In the genomic region with DNA sequence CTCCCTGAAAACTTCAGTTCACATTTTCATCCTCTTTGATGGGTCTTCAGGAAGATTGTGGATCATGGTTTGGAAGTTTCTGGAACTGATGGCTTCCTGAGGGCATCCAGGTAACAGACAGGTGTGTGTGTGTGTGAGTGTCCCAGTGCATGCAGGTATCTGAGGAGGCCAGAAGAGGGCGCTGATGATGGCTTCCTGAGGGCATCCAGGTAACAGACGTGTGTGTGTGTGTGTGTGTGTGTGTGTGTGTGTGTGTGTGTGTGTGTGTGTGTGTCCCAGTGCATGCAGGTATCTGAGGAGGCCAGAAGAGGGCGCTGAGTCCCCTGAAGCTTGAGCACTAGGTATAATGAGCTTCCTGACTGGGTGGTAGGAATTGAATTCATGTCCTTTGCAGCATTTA, we compare ENCODE assay signal across 28 mouse cellular contexts. TPM values are rescaled to one million over a fixed set of nuclear protein-coding genes. Genes with fewer than 3 reads are reported as not detected.
DNase-seq lines count a peak whose midpoint lies in the region; ATAC-seq and TF ChIP-seq lines count a peak whose summit lies in the region.
"Had no signal": no experiment of that assay in that cellular context is flagged by ENCODE, and none has a peak within 500 bp of the region (broad histone marks: within the 10 kb centered on the region; RNA-seq: fewer than 3 reads in every experiment).

No protein-coding gene starts in this region.

- H3K4me1 ChIP-seq in heart, adult 2 months (ENCODE audit: control insufficient read depth, insufficient read depth, low read length), result peaks cover 3% of the 10 kb centered on the region; the same call in 1 of the 2 replicates
- no peaks in the 10 kb centered on the region for H3K4me1 ChIP-seq in lung, embryonic 14.5 days (ENCODE audit: insufficient read depth)
- no peaks in the 10 kb centered on the region for H3K4me1 ChIP-seq in embryonic fibroblast, embryonic 13.5 days (ENCODE audit: control insufficient read depth, insufficient read depth, low read length)
- H3K4me1 ChIP-seq in embryonic facial prominence, embryonic 10.5 days, result no peaks in the 10 kb centered on the region
- H3K4me1 ChIP-seq: forebrain, embryonic 10.5 days; intestine, embryonic 15.5 days; limb, embryonic 12.5 days; liver, embryonic 13.5 days; midbrain, embryonic 13.5 days had no signal

- H3K27me3 ChIP-seq in heart, adult 2 months (ENCODE audit: control insufficient read depth, insufficient read depth, low read length), result no peaks in the 10 kb centered on the region
- no peaks in the 10 kb centered on the region for H3K27me3 ChIP-seq in lung, embryonic 14.5 days (ENCODE audit: insufficient read depth, low read length)
- no peaks in the 10 kb centered on the region for H3K27me3 ChIP-seq in embryonic facial prominence, embryonic 10.5 days (replicated peaks; ENCODE audit: low read depth, poor library complexity, severe bottlenecking)
- H3K27me3 ChIP-seq: embryonic facial prominence, embryonic 15.5 days; intestine, embryonic 15.5 days; kidney, embryonic 15.5 days; limb, embryonic 12.5 days; liver, embryonic 13.5 days; midbrain, embryonic 13.5 days; neural tube, embryonic 13.5 days had no signal

- no peaks in the 10 kb centered on the region for H3K36me3 ChIP-seq in heart, adult 2 months (ENCODE audit: control insufficient read depth, insufficient read depth, low read length)
- H3K36me3 ChIP-seq in lung, embryonic 14.5 days (ENCODE audit: insufficient read depth), result no peaks in the 10 kb centered on the region
- no peaks in the 10 kb centered on the region for H3K36me3 ChIP-seq in embryonic facial prominence, embryonic 10.5 days (replicated peaks)
- H3K36me3 ChIP-seq: embryonic facial prominence, embryonic 15.5 days; forebrain, embryonic 10.5 days; hindbrain, embryonic 13.5 days; intestine, embryonic 15.5 days; kidney, embryonic 15.5 days; limb, embryonic 12.5 days; liver, embryonic 13.5 days; midbrain, embryonic 13.5 days; neural tube, embryonic 13.5 days had no signal

- no peaks in the 10 kb centered on the region for H3K79me2 ChIP-seq in heart, adult 2 months (replicated peaks; ENCODE audit: control insufficient read depth, insufficient read depth, low read length)

- H3K9me3 ChIP-seq in lung, embryonic 14.5 days (ENCODE audit: low read depth, low read length), result no peaks in the 10 kb centered on the region
- H3K9me3 ChIP-seq in embryonic facial prominence, embryonic 10.5 days, result peaks cover 5% of the 10 kb centered on the region
- H3K9me3 ChIP-seq: embryonic facial prominence, embryonic 15.5 days; hindbrain, embryonic 13.5 days; kidney, embryonic 15.5 days; limb, embryonic 12.5 days; liver, embryonic 13.5 days; midbrain, embryonic 13.5 days; neural tube, embryonic 13.5 days had no signal

- TF ChIP-seq EP300 in heart, adult 2 months (IDR thresholded peaks at IDR 0.05; ENCODE audit: insufficient read depth, low read depth, low read length), result no peak

- TF ChIP-seq CTCF in heart, adult 2 months (IDR thresholded peaks at IDR 0.05), result peak; percentile 6; the same call in 1 of the 2 replicates
- peak; percentile 12; the same call in 1 of the 2 replicates for TF ChIP-seq CTCF in lung, embryonic 14.5 days (IDR thresholded peaks at IDR 0.05; ENCODE audit: low read depth)
- TF ChIP-seq CTCF in embryonic fibroblast, embryonic 13.5 days (IDR thresholded peaks at IDR 0.05; ENCODE audit: borderline replicate concordance, insufficient read depth, low read length), result peak; percentile 19; the same call in 1 of the 2 replicates

- H3K4me2 ChIP-seq in lung, embryonic 14.5 days, result no peak overlapping the region
- H3K4me2 ChIP-seq: embryonic facial prominence, embryonic 15.5 days; hindbrain, embryonic 13.5 days; intestine, embryonic 15.5 days; kidney, embryonic 15.5 days; limb, embryonic 12.5 days; liver, embryonic 13.5 days; midbrain, embryonic 13.5 days; neural tube, embryonic 13.5 days had no signal

- DNase-seq in heart, adult 2 months, result no peak
- no peak for DNase-seq in heart, postnatal 36 days
- DNase-seq in lung, embryonic 14.5 days, result no peak
- DNase-seq in lung, postnatal 14 days, result no peak
- peak; percentile 41 for DNase-seq in ES-CJ7 (ENCODE audit: low read depth, low spot score)
- no peak for DNase-seq in c-Kit-positive CD71-positive TER-119-positive erythroid progenitor cells, embryonic 14.5 days (ENCODE audit: low spot score)
- no peak for DNase-seq in embryonic facial prominence, embryonic 10.5 days (ENCODE audit: low spot score)
- DNase-seq: adrenal gland, adult 8-10 months; cerebellum, adult 9-10 months; gastrocnemius, postnatal 25 days; heart, adult 18-20 months; kidney, postnatal 4 days; liver, embryonic 13.5 days; lung, postnatal 10 days; thymus, adult 18-20 months; thymus, postnatal 36 days had no signal

- no peak overlapping the region for H3K9ac ChIP-seq in heart, adult 2 months (ENCODE audit: low read depth, low read length)
- no peak overlapping the region for H3K9ac ChIP-seq in lung, embryonic 14.5 days
- H3K9ac ChIP-seq: embryonic facial prominence, embryonic 15.5 days; hindbrain, embryonic 13.5 days; intestine, embryonic 15.5 days; kidney, embryonic 15.5 days; limb, embryonic 12.5 days; liver, embryonic 13.5 days; midbrain, embryonic 13.5 days; neural tube, embryonic 13.5 days had no signal

- no peak for TF ChIP-seq POLR2A in heart, adult 2 months (IDR thresholded peaks at IDR 0.05; ENCODE audit: insufficient read depth, low read depth, low read length)
- TF ChIP-seq POLR2A in embryonic fibroblast, embryonic 13.5 days (IDR thresholded peaks at IDR 0.05; ENCODE audit: low read depth, low read length), result no peak

- no peak overlapping the region for H3K27ac ChIP-seq in heart, adult 2 months
- H3K27ac ChIP-seq in lung, embryonic 14.5 days (ENCODE audit: low read depth), result no peak overlapping the region
- no peak overlapping the region for H3K27ac ChIP-seq in embryonic fibroblast, embryonic 13.5 days (ENCODE audit: insufficient read depth, low read length)
- H3K27ac ChIP-seq in embryonic facial prominence, embryonic 10.5 days (replicated peaks), result no peak overlapping the region
- H3K27ac ChIP-seq: embryonic facial prominence, embryonic 15.5 days; forebrain, embryonic 10.5 days; hindbrain, embryonic 13.5 days; intestine, embryonic 15.5 days; kidney, embryonic 15.5 days; limb, embryonic 12.5 days; liver, embryonic 13.5 days; midbrain, embryonic 13.5 days; neural tube, embryonic 13.5 days had no signal

- 70% methylated on average over 3 of the region's 3 CpGs for WGBS in heart, adult 2 months
- 69% methylated on average over 3 of the region's 3 CpGs for WGBS in lung, embryonic 14.5 days
- 73% methylated on average over 3 of the region's 3 CpGs for WGBS in embryonic facial prominence, embryonic 10.5 days

- ATAC-seq in lung, embryonic 14.5 days (ENCODE audit: insufficient read depth), result no peak
- ATAC-seq: intestine, embryonic 15.5 days; midbrain, embryonic 13.5 days had no signal

- intact Hi-C loops in heart, adult 2 months (cut with DNase I), result no loop called here
- intact Hi-C loops in heart, postnatal 36 days (cut with DNase I), result no loop called here

- no peak overlapping the region for H3K4me3 ChIP-seq in heart, adult 2 months
- H3K4me3 ChIP-seq in lung, embryonic 14.5 days (ENCODE audit: low read depth, low read length), result no peak overlapping the region
- no peak overlapping the region for H3K4me3 ChIP-seq in embryonic fibroblast, embryonic 13.5 days (ENCODE audit: insufficient read depth, low read length)
- H3K4me3 ChIP-seq in embryonic facial prominence, embryonic 10.5 days, result no peak overlapping the region
- H3K4me3 ChIP-seq: embryonic facial prominence, embryonic 15.5 days; forebrain, embryonic 10.5 days; hindbrain, embryonic 13.5 days; intestine, embryonic 15.5 days; kidney, embryonic 15.5 days; limb, embryonic 12.5 days; liver, embryonic 13.5 days; midbrain, embryonic 13.5 days; myocyte; neural tube, embryonic 13.5 days had no signal

RNA-seq across cellular contexts. Expression of a gene that starts 33.0 kb away (rescaled TPM):
- total RNA-seq in heart, adult 2 months (2021), result not detected
- 0.14 TPM in 1 of 2 replicates, not detected in the other for polyA plus RNA-seq in heart, adult 2 months (2012; rRNA removed)
- not detected for total RNA-seq in heart, postnatal 36 days (2021)
- polyA plus RNA-seq in lung, embryonic 14.5 days (2014; fragmentation: Nextera tagmentation; extraction: Ambion mirVana), result 1.7 and 2.3 TPM in 2 replicates
- polyA plus RNA-seq in embryonic fibroblast, embryonic 13.5 days (2011; ENCODE audit: insufficient read length, low read depth, missing spikeins), result not detected in 2 replicates
- polyA plus RNA-seq in embryonic facial prominence, embryonic 10.5 days (2016; fragmentation: Nextera tagmentation; extraction: Ambion mirVana), result 1.1 and 1.2 TPM in 2 replicates
- total RNA-seq: CH12.LX; heart, adult 18-20 months; heart, postnatal 25 days had no signal
- polyA plus RNA-seq: liver, embryonic 13.5 days; myocyte had no signal

RNA-seq across cellular contexts. Expression of a gene that starts 58.7 kb away (rescaled TPM):
- 1 to 10 TPM; 2.5 to 2.6 TPM for total RNA-seq in heart, adult 2 months (2021)
- 1.8 and 2.2 TPM in 2 replicates for polyA plus RNA-seq in heart, adult 2 months (2012; rRNA removed)
- 1 to 10 TPM; 3.5 to 4.1 TPM for total RNA-seq in heart, postnatal 36 days (2021)
- polyA plus RNA-seq in lung, embryonic 14.5 days (2014; fragmentation: Nextera tagmentation; extraction: Ambion mirVana), result 0.22 and 0.39 TPM in 2 replicates
- 0.30 and 0.61 TPM in 2 replicates for polyA plus RNA-seq in embryonic fibroblast, embryonic 13.5 days (2011; ENCODE audit: insufficient read length, low read depth, missing spikeins)
- polyA plus RNA-seq in embryonic facial prominence, embryonic 10.5 days (2016; fragmentation: Nextera tagmentation; extraction: Ambion mirVana), result 0.30 and 0.49 TPM in 2 replicates
- polyA plus RNA-seq: neural tube, embryonic 13.5 days had no signal
